Mouse (Mus musculus) erythroblast, embryonic 14.5 days (primary cell): ENCODE measurements around the gene Fgfr2.

Source experiments
- GATA1 ChIP-seq: IDR thresholded peaks from 2 replicates; pipeline ENCODE4 v1.6.1; 2012; ENCODE audit warnings: low read length, inconsistent platforms, mixed read lengths
- TAL1 ChIP-seq: IDR thresholded peaks from 3 replicates; pipeline ENCODE4 v1.6.1; 2012; ENCODE audit warnings: low read length, inconsistent platforms, mixed read lengths

DNA sequence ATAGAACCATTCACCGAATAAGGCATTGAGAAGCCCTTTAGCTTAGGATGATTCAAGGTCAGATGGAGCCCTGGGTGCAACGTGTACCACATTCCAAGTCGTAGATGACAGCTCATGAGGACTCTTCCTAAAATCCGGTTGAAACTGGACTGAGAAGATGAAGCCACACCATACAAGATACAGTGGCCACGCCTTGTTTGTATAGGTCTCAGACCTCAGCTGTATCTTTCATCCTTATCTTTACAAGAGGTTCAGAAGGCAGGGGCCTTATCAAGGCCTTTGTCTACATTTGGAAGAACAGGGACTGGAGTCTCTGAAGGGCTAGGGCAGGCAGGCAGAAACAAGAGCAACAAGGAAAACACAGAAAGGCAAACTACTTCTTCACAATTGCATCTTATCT, 2974.2 kb downstream of the Fgfr2 start:
- TF ChIP-seq TAL1 (no peak), GATA1 (no peak)
